Mouse (Mus musculus) ES-E14 (cell line): Measurements from ENCODE around the gene Klrb1c.
"Not testable (repeated sequence)": the region's sequence is repeated elsewhere in the genome, so short reads cannot be mapped to it uniquely, and the experiment has no call there.

Experiments used
- CHD2 ChIP-seq: IDR thresholded peaks from 2 replicates; pipeline ENCODE4 v1.6.1; 2014; ENCODE audit warnings: mild to moderate bottlenecking, low read depth, low read length, inconsistent platforms
- HCFC1 ChIP-seq: IDR thresholded peaks from 2 replicates; pipeline ENCODE4 v1.6.1; 2012; ENCODE audit warnings: low read length, inconsistent platforms, borderline replicate concordance; ENCODE audit not compliant: insufficient read depth
- MAFK ChIP-seq: IDR thresholded peaks from 2 replicates; pipeline ENCODE4 v1.6.1; 2014; ENCODE audit warnings: mild to moderate bottlenecking, low read depth, low read length, inconsistent platforms; ENCODE audit not compliant: insufficient read depth
- ZC3H11A ChIP-seq: IDR thresholded peaks from 2 replicates; pipeline ENCODE4 v1.6.1; 2012; ENCODE audit warnings: low read depth, mild to moderate bottlenecking, inconsistent platforms, low read length, borderline replicate concordance
- ZNF384 ChIP-seq: IDR thresholded peaks from 2 replicates; pipeline ENCODE4 v1.6.1; 2012; ENCODE audit warnings: low read depth, low read length, inconsistent platforms

DNA sequence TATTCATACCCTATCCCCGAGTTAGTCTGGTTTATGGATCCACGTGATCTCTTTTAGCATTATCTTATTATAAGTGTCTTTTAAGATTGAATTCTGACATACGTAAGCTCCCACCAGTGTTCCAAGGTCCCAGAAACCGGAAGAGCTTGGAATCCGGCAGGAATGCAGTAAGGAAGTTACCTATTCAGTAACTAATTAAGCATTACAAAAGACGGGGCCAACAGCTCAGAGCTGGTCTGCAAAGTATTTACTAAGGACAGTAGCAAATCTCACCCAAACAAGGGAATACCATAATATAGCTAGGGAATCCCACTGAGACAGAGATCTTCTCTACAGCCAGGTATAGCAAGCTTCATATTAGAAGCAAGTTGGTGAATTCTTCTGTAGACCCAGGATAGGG is 42.0 kb downstream of the Klrb1c start:
- not testable (repeated sequence) for TF ChIP-seq CHD2, HCFC1, ZNF384, ZC3H11A, MAFK
